Mouse (Mus musculus): Measurements from ENCODE around the gene Pnkd. TPM values are rescaled to one million over a fixed set of nuclear protein-coding genes. Genes with fewer than 3 reads are reported as not detected.
"Not testable (repeated sequence)": the region's sequence is repeated elsewhere in the genome, so short reads cannot be mapped to it uniquely, and the experiment has no call there.

Gene Pnkd
- polyA plus RNA-seq, 1 experiment from 2014 or later: 34.0 TPM

GRCm38 (mm10) chr1:74326916-74327315, 42.2 kb downstream of the Pnkd start:
- 63% methylated on average over 2 of the region's 2 CpGs for WGBS (ENCODE audit: insufficient replicate concordance)

GRCm38 (mm10) chr1:74329899-74330431, 45.2 kb downstream of the Pnkd start:
- Histone ChIP-seq H3K36me3 (ENCODE audit: control insufficient read depth, insufficient read depth) (no peaks in the 10 kb centered on the region), H3K27ac (ENCODE audit: low read length) (no peak overlapping the region), H3K4me2 (ENCODE audit: low read depth, low read length) (no peak overlapping the region), H3K9ac (ENCODE audit: low read depth, low read length) (no peak overlapping the region), H3K27me3 (ENCODE audit: control insufficient read depth, insufficient read depth, low read depth, low read length) (peaks cover 5% of the 10 kb centered on the region; the same call in 1 of the 2 replicates), H3K4me3 (ENCODE audit: low read depth, low read length) (no peak overlapping the region), H3K4me1 (ENCODE audit: control insufficient read depth, low read depth, low read length) (peaks cover 29% of the 10 kb centered on the region), H3K9me3 (replicated peaks; ENCODE audit: control insufficient read depth, low read length) (no peaks in the 10 kb centered on the region)
- ATAC-seq (ENCODE audit: low read depth): no peak
- 63% methylated on average over 7 of the region's 7 CpGs for WGBS (ENCODE audit: insufficient replicate concordance)

More at GRCm38 (mm10) chr1:74326916-74327315, 42.2 kb downstream of the Pnkd start:
- not testable (repeated sequence) for H3K36me3 ChIP-seq (ENCODE audit: control insufficient read depth, insufficient read depth); H3K9ac ChIP-seq (ENCODE audit: low read depth, low read length); ATAC-seq (ENCODE audit: low read depth); H3K27me3 ChIP-seq (ENCODE audit: control insufficient read depth, insufficient read depth, low read depth, low read length); H3K4me3 ChIP-seq (ENCODE audit: low read depth, low read length); H3K4me2 ChIP-seq (ENCODE audit: low read depth, low read length); H3K27ac ChIP-seq (ENCODE audit: low read length); H3K9me3 ChIP-seq (replicated peaks; ENCODE audit: control insufficient read depth, low read length)
- peaks cover 14% of the 10 kb centered on the region for H3K4me1 ChIP-seq (ENCODE audit: control insufficient read depth, low read depth, low read length)

- Histone ChIP-seq H3K4me1 (ENCODE audit: control insufficient read depth, low read depth, low read length) (peaks cover 29% of the 10 kb centered on the region), H3K27me3 (ENCODE audit: control insufficient read depth, insufficient read depth, low read depth, low read length) (peaks cover 5% of the 10 kb centered on the region; the same call in 1 of the 2 replicates), H3K9me3 (replicated peaks; ENCODE audit: control insufficient read depth, low read length) (no peaks in the 10 kb centered on the region), H3K4me2 (ENCODE audit: low read depth, low read length) (no peak overlapping the region), H3K36me3 (ENCODE audit: control insufficient read depth, insufficient read depth) (no peaks in the 10 kb centered on the region), H3K27ac (ENCODE audit: low read length) (0 out of 2 replicates have a peak overlapping the region, but pooled peaks have one; percentile 19), H3K4me3 (ENCODE audit: low read depth, low read length) (no peak overlapping the region), H3K9ac (ENCODE audit: low read depth, low read length) (no peak overlapping the region)
- 23% methylated on average over 4 of the region's 4 CpGs for WGBS (ENCODE audit: insufficient replicate concordance)
- no peak for ATAC-seq (ENCODE audit: low read depth)
Measured at GRCm38 (mm10) chr1:74331046-74331681, 46.4 kb downstream of the Pnkd start.

GRCm38 (mm10) chr1:74332241-74332763, 47.6 kb downstream of the Pnkd start:
- ATAC-seq (ENCODE audit: low read depth): peak; percentile 93
- no peak overlapping the region for H3K27ac ChIP-seq (ENCODE audit: low read length)
- under 1% methylated on average over 30 of the region's 36 CpGs for WGBS (ENCODE audit: insufficient replicate concordance)

GRCm38 (mm10) chr1:74332930-74333329, 48.2 kb downstream of the Pnkd start:
- peaks cover 29% of the 10 kb centered on the region for H3K4me1 ChIP-seq (ENCODE audit: control insufficient read depth, low read depth, low read length)
- H3K9me3 ChIP-seq (replicated peaks; ENCODE audit: control insufficient read depth, low read length): no peaks in the 10 kb centered on the region
- H3K27me3 ChIP-seq (ENCODE audit: control insufficient read depth, insufficient read depth, low read depth, low read length): peaks cover 5% of the 10 kb centered on the region; the same call in 1 of the 2 replicates
- H3K4me2 ChIP-seq (ENCODE audit: low read depth, low read length): peak overlapping the region; percentile 92
- no peak overlapping the region for H3K27ac ChIP-seq (ENCODE audit: low read length)
- 10% methylated on average over 9 of the region's 9 CpGs for WGBS (ENCODE audit: insufficient replicate concordance)
- ATAC-seq (ENCODE audit: low read depth): no peak
- H3K4me3 ChIP-seq (ENCODE audit: low read depth, low read length): peak overlapping the region; percentile 60
- H3K9ac ChIP-seq (ENCODE audit: low read depth, low read length): peak overlapping the region; percentile 59
- H3K36me3 ChIP-seq (ENCODE audit: control insufficient read depth, insufficient read depth): no peaks in the 10 kb centered on the region

More at GRCm38 (mm10) chr1:74332241-74332763, 47.6 kb downstream of the Pnkd start:
- no peaks in the 10 kb centered on the region for H3K9me3 ChIP-seq (replicated peaks; ENCODE audit: control insufficient read depth, low read length)
- peaks cover 5% of the 10 kb centered on the region; the same call in 1 of the 2 replicates for H3K27me3 ChIP-seq (ENCODE audit: control insufficient read depth, insufficient read depth, low read depth, low read length)
- peak overlapping the region; percentile 92 for H3K4me2 ChIP-seq (ENCODE audit: low read depth, low read length)
- H3K4me3 ChIP-seq (ENCODE audit: low read depth, low read length): peak overlapping the region; percentile 60
- H3K9ac ChIP-seq (ENCODE audit: low read depth, low read length): peak overlapping the region; percentile 59
- no peaks in the 10 kb centered on the region for H3K36me3 ChIP-seq (ENCODE audit: control insufficient read depth, insufficient read depth)
- peaks cover 29% of the 10 kb centered on the region for H3K4me1 ChIP-seq (ENCODE audit: control insufficient read depth, low read depth, low read length)

- no peak for ATAC-seq (ENCODE audit: low read depth)
- H3K27ac ChIP-seq (ENCODE audit: low read length): no peak overlapping the region
- H3K9ac ChIP-seq (ENCODE audit: low read depth, low read length): no peak overlapping the region
- H3K4me3 ChIP-seq (ENCODE audit: low read depth, low read length): no peak overlapping the region
- H3K4me1 ChIP-seq (ENCODE audit: control insufficient read depth, low read depth, low read length): peaks cover 29% of the 10 kb centered on the region
- no peak overlapping the region for H3K4me2 ChIP-seq (ENCODE audit: low read depth, low read length)
- WGBS (ENCODE audit: insufficient replicate concordance): 66% methylated on average over 3 of the region's 3 CpGs
- H3K36me3 ChIP-seq (ENCODE audit: control insufficient read depth, insufficient read depth): no peaks in the 10 kb centered on the region
- no peaks in the 10 kb centered on the region for H3K9me3 ChIP-seq (replicated peaks; ENCODE audit: control insufficient read depth, low read length)
- H3K27me3 ChIP-seq (ENCODE audit: control insufficient read depth, insufficient read depth, low read depth, low read length): peaks cover 5% of the 10 kb centered on the region; the same call in 1 of the 2 replicates
Measured at GRCm38 (mm10) chr1:74334607-74335006, 49.9 kb downstream of the Pnkd start.

GRCm38 (mm10) chr1:74335033-74335432, 50.3 kb downstream of the Pnkd start:
- Histone ChIP-seq H3K4me3 (ENCODE audit: low read depth, low read length) (no peak overlapping the region), H3K9ac (ENCODE audit: low read depth, low read length) (no peak overlapping the region), H3K27ac (ENCODE audit: low read length) (no peak overlapping the region), H3K36me3 (ENCODE audit: control insufficient read depth, insufficient read depth) (no peaks in the 10 kb centered on the region), H3K4me2 (ENCODE audit: low read depth, low read length) (no peak overlapping the region), H3K9me3 (replicated peaks; ENCODE audit: control insufficient read depth, low read length) (no peaks in the 10 kb centered on the region), H3K4me1 (ENCODE audit: control insufficient read depth, low read depth, low read length) (peaks cover 29% of the 10 kb centered on the region), H3K27me3 (ENCODE audit: control insufficient read depth, insufficient read depth, low read depth, low read length) (peaks cover 5% of the 10 kb centered on the region; the same call in 1 of the 2 replicates)
- 53% methylated on average over 4 of the region's 4 CpGs for WGBS (ENCODE audit: insufficient replicate concordance)
- ATAC-seq (ENCODE audit: low read depth): no peak

GRCm38 (mm10) chr1:74335436-74336170, 50.9 kb downstream of the Pnkd start:
- 61% methylated on average over 6 of the region's 6 CpGs for WGBS (ENCODE audit: insufficient replicate concordance)
- H3K9me3 ChIP-seq (replicated peaks; ENCODE audit: control insufficient read depth, low read length): no peaks in the 10 kb centered on the region

More at GRCm38 (mm10) chr1:74335436-74336170, 50.9 kb downstream of the Pnkd start:
- Histone ChIP-seq H3K4me2 (ENCODE audit: low read depth, low read length) (no peak overlapping the region), H3K4me1 (ENCODE audit: control insufficient read depth, low read depth, low read length) (peaks cover 28% of the 10 kb centered on the region), H3K4me3 (ENCODE audit: low read depth, low read length) (no peak overlapping the region), H3K36me3 (ENCODE audit: control insufficient read depth, insufficient read depth) (no peaks in the 10 kb centered on the region), H3K27me3 (ENCODE audit: control insufficient read depth, insufficient read depth, low read depth, low read length) (peaks cover 5% of the 10 kb centered on the region; the same call in 1 of the 2 replicates), H3K9ac (ENCODE audit: low read depth, low read length) (no peak overlapping the region), H3K27ac (ENCODE audit: low read length) (no peak overlapping the region)
- ATAC-seq (ENCODE audit: low read depth): no peak

Measured in liver, embryonic 16.5 days (tissue).